16 mouse cellular contexts compared by ENCODE assay signal in the genomic region with DNA sequence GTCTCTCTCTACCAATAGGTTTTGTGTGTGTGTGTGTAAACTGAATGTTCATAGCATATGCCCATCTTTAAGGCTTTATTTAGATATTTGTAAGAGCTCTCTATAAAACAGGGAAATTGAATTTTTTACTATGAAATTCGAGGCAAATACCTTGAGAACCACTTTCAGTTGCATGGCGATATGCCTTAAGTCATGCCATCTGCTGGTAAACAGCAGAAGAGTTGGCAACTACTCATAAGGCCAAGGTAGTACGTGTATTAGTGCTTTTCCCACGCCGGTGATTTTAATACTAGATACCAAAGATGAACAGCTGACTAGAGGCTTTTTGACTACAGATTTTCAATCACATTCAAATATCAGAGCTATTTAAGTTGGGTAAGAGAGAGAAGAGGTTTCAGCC. TPM values are rescaled to one million over a fixed set of nuclear protein-coding genes. Genes with fewer than 3 reads are reported as not detected.
"Had no signal": no experiment of that assay in that cellular context is flagged by ENCODE, and none has a peak within 500 bp of the region (broad histone marks: within the 10 kb centered on the region; RNA-seq: fewer than 3 reads in every experiment).

No protein-coding gene starts in this region.

- H3K4me1 ChIP-seq: liver, embryonic 13.5 days had no signal

- H3K9me3 ChIP-seq: liver, embryonic 13.5 days; midbrain, embryonic 12.5 days; midbrain, embryonic 15.5 days; neural tube, embryonic 13.5 days; stomach, embryonic 15.5 days had no signal

- H3K4me3 ChIP-seq: liver, embryonic 13.5 days; midbrain, embryonic 12.5 days; midbrain, embryonic 15.5 days; myocyte; neural tube, embryonic 13.5 days; stomach, embryonic 15.5 days had no signal

- H3K27ac ChIP-seq: kidney, postnatal 0 days; liver, embryonic 13.5 days; midbrain, embryonic 12.5 days; midbrain, embryonic 15.5 days; neural tube, embryonic 13.5 days; stomach, embryonic 15.5 days had no signal

- H3K27me3 ChIP-seq: liver, embryonic 13.5 days; midbrain, embryonic 12.5 days; midbrain, embryonic 15.5 days; neural tube, embryonic 13.5 days; stomach, embryonic 15.5 days had no signal

- H3K9ac ChIP-seq: liver, embryonic 13.5 days; midbrain, embryonic 12.5 days; midbrain, embryonic 15.5 days; neural tube, embryonic 13.5 days; stomach, embryonic 15.5 days had no signal

- H3K36me3 ChIP-seq: liver, embryonic 13.5 days; stomach, embryonic 15.5 days had no signal

- DNase-seq: kidney, postnatal 25 days; liver, embryonic 13.5 days; lung, adult 2 months; lung, postnatal 14 days; lung, postnatal 4 days; retina, postnatal 1 day; right cerebral cortex, postnatal 25 days; spleen, adult 18-20 months; thymus, postnatal 36 days had no signal

- H3K4me2 ChIP-seq: liver, embryonic 13.5 days; midbrain, embryonic 12.5 days; midbrain, embryonic 15.5 days; neural tube, embryonic 13.5 days; stomach, embryonic 15.5 days had no signal

RNA-seq across cellular contexts. Expression of a gene that starts 27.2 kb away (rescaled TPM):
- total RNA-seq: megakaryocyte-erythroid progenitor cell, adult 5-6 weeks had no signal
